8 mouse cellular contexts compared by ENCODE assay signal in the genomic region with DNA sequence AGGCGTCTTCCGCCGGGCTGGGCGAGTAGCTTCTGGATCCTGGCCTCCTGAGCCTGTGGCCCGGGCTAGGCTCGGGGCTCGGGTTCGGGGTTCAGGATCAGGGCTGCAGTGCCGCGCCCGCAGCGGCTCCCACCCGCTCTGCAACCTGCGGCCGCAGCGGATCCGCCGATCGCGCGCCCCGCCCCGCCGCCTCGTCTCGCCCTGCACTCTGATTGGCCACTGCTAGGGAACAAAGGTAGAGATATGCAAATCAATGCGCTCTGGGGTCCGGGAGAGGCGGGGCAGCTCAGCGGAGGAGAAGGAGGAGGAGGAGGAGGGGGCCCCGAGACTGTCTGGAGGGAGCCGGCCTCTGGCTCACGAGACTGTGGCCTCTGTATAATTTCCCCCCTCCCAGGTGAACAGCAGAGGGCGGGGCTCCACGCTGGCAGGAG. TPM values are rescaled to one million over a fixed set of nuclear protein-coding genes. Genes with fewer than 3 reads are reported as not detected.
A peak's percentile ranks its signal among the peaks of the same experiment; 100 is the strongest.
DNase-seq lines count a peak whose midpoint lies in the region; ATAC-seq lines count a peak whose summit lies in the region.

A gene (minus strand): TSS at position 153 of the 431 bp plus-strand sequence.

- ATAC-seq in megakaryocyte, adult 5-6 weeks (ENCODE audit: poor library complexity, severe bottlenecking), result peak; percentile 79

- intact Hi-C loops in gastrocnemius, postnatal 14 days (cut with DNase I; ENCODE audit: low total_unique reads), result no loop called here

- DNase-seq in adrenal gland, adult (ENCODE audit: inconsistent age in 2 of 2, low spot score in 1 of 2), result peak; percentile 85 to 92
- peak; percentile 95 for DNase-seq in embryo, embryonic 10 days (ENCODE audit: low spot score)
- DNase-seq in gastrocnemius, postnatal 14 days, result peak; percentile 65
- DNase-seq in induced T-regulatory cell, adult 2 months (ENCODE audit: low read depth), result peak; percentile 93
- peak; percentile 81 to 89 for DNase-seq in left cerebral cortex, adult 8-10 months (ENCODE audit: low spot score in 2 of 2)
- DNase-seq in right cerebral cortex, adult 18-20 months, result peak; percentile 94
- peak; percentile 20 for DNase-seq in urinary bladder, postnatal 10 days (ENCODE audit: low spot score)

RNA-seq across cellular contexts. Expression of the gene that starts here (rescaled TPM):
- total RNA-seq in gastrocnemius, postnatal 14 days (2021), result 10 to 100 TPM; 42.4 to 47.0 TPM
- 100 to 1,000 TPM; 148 to 169 (median 157) TPM for total RNA-seq in left cerebral cortex, adult 8-10 months (2022)
- total RNA-seq in megakaryocyte, adult 5-6 weeks (2015), result 28.8 and 30.4 TPM in 2 replicates
- 20.3 and 21.4 TPM in 2 replicates for total RNA-seq in megakaryocyte, adult 5-6 weeks (2017)

Comparison
In these comparisons a context has a peak if more than half of its experiments do, and no peak if none do; other contexts are left out.
1. Peak in every context shown above with its lines: DNase-seq and ATAC-seq.
2. DNase-seq: peak in every context shown above with its lines; median percentile 95 in embryo, embryonic 10 days; 94 in right cerebral cortex, adult 18-20 months; 93 in induced T-regulatory cell, adult 2 months; 88 in adrenal gland, adult; 85 in left cerebral cortex, adult 8-10 months; 65 in gastrocnemius, postnatal 14 days; 20 in urinary bladder, postnatal 10 days.